Mouse (Mus musculus): ENCODE measurements around the gene Mrpl52. TPM values are rescaled to one million over a fixed set of nuclear protein-coding genes. Genes with fewer than 3 reads are reported as not detected.

Mrpl52 gene
- total and polyA plus RNA-seq, 3 experiments, result 162 to 3,081 (median 202) TPM

DNA sequence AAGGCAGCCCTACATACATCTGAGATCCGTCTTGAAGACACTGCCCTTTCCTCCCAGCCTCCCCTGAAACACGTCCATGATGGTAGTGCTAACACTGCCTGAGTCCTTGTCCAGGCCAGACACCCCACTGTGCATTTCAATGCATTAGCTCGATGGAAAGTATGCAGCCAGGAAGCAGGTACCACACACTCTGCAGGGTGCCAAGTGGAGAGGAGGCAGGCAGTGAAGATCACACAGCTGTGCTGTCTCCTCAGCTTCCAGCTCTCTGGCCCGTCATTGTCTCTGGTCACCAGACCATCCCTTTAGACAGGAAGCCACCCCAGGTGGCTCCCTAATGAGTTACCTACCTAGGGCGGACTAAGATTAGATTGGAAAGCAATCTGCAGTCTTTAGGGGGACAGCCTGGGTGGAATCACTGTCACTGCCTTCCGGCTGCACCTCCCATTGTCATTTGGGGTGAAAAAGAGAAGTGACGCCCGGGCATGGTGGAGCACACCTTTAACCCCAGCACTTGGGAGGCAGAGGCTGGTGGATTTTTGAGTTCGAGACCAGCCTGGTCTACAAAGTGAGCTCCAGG, 14.6 kb upstream of the Mrpl52 start:
- DNase-seq, result no peak

DNA sequence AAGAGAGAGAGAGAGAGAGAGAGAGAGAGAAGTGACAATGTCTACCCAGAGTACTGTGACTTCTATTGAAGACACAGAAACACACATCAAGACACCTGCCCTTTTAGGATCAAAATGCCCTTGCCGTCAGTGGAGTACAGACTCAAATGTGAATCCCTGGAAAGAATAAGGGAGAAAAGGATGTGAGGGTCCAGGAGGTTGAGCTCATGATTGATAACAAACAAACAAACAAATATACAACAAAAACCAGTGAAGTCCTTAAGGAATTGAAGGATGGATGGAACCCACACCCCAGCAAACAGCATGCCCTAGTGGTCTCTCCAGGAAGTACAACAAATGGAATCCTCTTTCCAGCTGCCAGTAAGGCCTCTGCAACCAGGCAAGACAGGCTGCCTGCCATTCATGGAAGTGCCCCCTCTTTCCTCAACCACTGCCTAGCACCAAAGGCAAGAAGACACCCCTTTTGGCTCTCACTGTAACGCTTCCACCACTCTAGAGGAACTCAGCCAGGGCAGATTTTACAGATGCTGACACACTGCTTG, 14.0 kb upstream of the Mrpl52 start:
- peak; percentile 65 for DNase-seq

DNA sequence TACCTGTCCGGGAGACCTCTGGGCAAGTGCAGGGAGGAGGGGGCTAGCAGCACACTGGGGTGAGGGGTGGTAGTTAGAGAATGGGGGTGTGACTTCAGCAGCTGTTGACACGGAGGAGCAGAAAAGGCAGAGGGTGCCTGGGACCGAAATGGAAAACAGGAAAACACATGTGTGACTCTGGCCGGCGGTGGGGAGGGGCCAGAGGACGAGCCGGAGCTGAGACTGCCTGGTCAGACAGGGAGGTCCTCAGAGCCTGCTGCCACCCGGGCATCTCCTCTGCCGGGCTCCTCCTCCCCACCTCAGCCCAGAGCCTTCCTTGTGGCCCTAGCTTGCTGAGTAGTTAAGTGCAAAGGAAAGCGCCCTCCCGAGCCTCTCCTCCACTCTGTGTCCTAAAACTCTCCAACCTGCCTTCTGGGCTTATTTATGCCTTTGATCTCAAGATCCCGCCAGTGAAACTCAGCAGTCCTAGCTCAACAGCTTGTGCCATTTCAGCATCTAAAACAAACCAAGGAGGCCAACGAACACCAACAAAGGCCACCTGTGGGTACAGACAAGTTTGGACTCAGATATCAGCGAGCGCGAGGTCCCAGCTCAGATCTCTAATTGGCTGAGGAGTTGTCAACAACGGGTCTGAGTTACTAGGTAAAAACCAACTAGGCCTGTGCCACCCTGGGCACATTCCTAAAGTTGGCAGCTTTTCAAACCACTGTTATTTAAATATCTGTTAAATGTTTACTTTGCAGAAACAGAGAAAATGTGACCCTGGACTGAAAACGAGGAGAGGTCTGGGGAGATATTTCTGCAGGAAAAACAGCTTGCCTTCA, 12.6 kb upstream of the Mrpl52 start:
- no peak for DNase-seq

DNA sequence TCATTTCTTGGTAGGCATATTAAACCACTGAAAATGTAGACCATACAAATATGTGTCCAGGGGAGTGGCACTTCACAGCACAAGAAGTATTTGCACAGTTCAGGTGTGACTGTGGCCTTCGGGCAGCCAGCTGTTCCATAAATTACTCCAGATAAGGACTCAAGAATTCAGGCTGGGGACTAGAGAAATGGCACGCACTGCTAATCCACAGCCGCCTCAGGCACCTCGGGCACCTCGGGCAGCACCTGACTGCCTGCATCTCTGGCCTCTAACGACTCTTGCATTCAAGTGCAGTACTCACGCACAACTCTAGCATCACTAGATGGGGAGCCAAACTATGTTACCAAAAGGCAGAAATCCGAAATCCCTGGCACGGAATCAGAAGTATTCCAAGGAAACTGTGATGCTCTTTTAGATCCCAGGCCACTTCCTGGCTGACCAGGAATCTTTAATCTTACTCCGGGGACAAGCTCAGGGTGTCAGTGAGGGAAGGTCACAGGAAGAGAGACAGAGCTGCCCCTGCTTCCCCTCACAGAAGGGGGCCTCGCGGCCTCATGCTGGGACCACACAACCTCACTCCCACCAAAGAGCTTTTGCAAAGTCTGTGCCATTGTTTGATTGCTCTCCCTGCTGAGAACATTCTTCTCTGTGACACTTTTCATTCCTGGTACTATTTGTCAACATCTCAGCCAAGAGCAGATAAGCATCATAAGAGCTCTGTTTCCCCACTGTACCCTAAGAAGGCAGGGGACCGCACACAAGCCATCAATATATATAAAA, 11.3 kb upstream of the Mrpl52 start:
- no peak for DNase-seq

DNA sequence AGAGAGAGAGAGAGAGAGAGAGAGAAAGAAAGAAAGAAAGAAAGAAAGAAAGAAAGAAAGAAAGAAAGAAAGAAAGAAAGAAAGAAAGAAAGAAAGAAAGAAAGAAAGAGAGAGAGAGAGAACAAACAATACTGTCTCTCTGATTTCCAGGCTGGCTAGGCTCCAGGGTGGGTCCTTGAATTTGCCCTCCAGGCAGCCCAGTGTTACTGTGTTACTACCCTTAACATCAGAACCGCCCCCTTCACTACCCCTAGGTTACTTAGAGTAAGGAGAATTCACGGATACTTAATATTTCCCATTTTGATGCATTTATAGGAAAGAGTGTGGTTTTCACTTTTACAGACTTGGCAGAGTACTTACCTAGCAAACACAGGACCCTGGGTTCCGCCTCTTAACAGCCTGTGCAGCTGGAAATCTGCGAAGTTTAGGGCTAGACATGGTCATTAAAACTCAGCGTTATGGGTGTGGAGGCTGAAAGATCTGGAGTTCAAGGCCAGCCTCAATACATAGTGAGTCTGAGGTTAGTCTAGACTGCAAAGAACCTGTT, 10.4 kb upstream of the Mrpl52 start:
- no peak for DNase-seq

DNA sequence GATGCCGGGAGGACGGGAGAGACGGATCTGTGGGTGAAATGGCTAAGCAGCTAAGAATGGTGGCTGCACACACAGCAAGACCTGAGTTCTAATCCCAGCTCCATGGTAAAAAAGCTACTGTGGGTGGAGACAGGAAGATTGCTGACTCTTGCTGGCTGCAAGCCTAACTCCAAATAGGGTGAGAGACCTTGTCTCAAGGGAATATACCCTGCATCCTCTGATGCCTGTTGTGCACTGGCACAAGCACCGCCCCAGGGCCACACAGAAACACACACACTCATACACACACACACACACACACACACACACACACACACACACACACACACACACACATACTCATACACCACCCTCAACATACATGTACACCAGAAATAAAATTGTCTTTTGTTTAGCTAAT, 9.9 kb upstream of the Mrpl52 start:
- DNase-seq, result no peak

DNA sequence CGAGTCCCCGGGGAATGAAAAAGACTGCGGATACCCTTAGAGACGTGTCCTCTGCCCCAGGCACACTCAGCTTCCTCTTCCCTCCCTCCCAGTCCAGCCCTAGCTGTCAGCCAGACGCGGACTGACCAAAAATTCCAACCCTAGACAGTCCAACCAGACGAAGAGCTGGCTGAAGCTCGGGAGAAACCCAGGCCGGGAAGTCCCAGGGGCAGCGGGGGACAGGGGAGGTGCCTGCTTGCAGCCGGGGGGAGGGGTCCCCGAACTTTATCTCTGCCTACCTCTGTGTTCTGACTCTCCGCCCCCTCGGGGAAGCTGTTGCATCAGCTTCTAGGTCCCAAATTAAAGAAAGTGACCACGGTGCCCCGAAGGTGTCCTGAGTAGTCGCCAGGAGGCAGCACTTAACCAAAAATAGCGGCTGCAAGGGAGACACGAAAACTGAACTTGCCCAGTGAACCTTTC, 9.1 kb upstream of the Mrpl52 start, which contains the start of gene Slc7a7:
Slc7a7 (minus strand) TSS at position 158 of the 459 bp plus-strand sequence.
- DNase-seq, result no peak

DNA sequence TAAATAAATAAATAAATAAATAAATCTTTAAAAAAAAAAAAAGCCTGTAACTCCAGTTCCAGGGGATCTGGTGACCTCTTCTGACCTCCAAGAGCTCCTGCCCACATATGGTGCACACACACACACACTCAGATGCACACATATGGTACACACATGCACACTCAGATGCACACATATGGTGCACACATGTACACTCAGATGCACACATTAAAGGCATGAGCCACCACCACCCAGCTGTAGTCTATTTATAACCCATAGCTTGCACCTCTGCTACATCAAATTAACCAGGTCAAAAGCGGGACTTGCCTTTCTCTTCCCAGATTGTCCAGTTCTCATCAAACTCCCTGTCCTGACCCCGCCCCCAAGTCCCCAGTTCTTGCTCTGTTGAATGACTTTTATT, 5.7 kb upstream of the Mrpl52 start:
- DNase-seq, result peak; percentile 15

DNA sequence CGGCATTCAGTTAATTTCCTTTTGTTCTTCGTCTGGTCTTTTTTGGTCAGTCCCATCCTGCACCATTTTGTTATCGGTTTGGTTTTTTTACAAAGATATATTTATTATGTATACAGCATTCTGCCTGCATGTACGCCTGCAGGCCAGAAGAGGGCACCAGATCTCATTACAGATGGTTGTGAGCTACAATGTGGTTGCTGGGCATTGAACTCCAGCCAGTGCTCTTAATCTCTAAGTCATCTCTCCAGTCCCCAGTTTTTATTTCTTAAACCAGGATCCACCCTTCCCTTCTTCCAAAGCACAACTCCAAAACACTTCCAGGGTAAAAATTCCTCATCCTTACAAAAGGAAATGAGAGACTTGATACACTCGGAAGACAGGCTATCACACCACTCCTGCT, 3.3 kb upstream of the Mrpl52 start:
- DNase-seq, result peak; percentile 32

DNA sequence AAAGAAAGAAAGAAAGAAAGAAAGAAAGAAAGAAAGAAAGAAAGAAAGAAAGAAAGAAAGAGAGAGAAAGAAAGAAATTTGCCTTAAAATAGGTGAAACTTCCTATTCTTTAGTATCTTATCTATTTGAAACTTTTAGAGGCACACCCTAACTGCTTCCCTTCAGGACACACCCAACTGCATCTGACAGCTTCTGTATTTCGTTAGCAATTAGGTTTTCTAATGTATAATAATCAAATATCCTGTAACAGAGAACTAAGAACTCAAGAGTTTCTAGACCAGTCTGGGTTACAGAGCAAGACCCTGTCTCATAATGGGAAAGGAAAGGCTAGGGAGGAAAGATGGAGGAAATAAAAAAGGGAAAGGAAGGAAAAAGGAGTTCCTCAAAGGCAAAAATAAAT, 2.1 kb upstream of the Mrpl52 start:
- DNase-seq, result no peak

DNA sequence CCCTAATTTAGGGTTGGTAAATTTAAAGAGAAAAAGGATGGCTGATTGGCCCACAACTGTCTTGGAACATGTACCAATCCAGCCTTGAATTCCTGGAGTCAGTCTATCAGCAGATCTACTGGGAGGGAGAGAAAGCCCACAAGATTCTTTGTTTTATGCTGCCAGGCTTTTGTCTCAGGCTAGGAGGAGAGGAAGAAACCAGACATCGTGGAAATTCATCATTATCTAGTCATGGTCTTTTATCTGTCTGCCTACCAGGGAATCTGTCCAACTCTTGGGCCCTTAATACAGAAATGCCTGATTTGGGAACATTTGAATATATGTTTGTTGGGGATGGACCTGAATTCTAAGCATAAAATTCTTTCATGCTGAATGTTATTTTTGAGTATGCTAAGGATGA, 1.2 kb upstream of the Mrpl52 start:
- DNase-seq, result peak; percentile 0

DNA sequence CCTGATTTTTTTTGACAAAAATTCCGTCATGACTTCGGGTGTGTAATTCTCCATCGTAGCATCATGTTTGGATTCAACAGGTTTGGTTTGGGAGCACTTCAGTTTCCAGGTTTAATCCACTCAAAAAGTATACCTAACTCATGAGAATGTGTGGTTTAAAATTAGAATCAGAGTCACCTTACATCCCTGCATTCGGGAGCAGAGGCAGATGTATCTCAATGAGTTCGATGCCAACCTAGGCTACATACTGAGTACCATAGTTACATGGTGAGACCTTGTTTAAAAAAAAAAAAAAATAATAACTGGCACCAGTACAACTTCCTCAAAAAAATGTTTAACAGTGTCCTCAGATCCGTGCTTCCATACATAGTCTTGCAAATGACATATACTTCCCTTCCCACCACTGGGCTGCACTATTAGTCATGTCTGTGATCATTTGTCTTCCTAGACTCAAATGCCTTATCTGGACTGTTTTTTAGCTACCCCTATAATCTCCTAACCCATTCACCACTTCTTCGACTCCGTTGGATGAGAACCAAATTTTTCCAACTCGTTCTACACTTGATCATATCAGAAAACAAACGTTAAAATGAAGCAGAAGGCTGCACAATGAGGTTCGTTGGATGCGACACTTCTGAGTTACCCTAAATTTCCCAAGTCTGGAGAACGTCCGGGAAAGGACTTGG, 563 bp upstream of the Mrpl52 start:
- DNase-seq, result no peak

DNA sequence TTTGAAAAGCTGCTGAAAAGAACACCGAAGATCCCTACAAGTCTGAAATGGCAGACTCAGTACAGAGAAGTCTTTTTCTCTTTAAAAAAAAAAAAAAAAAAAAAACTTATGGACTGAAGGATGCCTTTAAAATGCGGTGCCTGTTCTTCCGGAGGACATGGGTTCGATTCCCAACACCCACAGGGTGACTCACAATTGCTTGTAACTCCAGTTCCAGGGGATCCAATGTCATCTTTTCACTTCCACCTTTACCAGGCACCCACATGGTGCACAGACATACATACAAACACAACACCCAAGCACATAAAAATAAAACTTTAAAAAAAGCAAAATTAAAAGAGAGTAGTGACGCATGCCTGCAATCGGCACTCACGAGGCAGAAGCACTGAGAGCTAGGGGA, 987 bp downstream of the Mrpl52 start:
- no peak for DNase-seq

DNA sequence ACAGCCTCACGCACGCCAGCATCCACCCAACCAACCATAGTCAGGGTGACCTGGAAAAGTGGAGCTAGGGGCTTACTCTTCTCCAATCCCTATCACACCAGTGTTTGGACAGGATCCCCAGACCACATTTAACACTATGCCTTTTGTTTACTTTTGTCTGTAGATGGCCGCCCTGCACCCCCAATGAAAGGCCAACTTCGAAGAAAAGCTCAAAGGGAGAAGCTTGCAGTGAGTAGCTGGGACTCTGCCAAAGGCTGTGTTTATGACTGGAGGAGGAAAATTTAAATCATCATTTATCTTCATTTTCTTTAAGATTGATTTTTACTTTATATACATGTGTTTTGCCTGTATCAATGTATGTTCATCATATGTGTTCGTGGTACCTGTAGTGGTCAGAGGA, 1.7 kb downstream of the Mrpl52 start:
- no peak for DNase-seq

DNA sequence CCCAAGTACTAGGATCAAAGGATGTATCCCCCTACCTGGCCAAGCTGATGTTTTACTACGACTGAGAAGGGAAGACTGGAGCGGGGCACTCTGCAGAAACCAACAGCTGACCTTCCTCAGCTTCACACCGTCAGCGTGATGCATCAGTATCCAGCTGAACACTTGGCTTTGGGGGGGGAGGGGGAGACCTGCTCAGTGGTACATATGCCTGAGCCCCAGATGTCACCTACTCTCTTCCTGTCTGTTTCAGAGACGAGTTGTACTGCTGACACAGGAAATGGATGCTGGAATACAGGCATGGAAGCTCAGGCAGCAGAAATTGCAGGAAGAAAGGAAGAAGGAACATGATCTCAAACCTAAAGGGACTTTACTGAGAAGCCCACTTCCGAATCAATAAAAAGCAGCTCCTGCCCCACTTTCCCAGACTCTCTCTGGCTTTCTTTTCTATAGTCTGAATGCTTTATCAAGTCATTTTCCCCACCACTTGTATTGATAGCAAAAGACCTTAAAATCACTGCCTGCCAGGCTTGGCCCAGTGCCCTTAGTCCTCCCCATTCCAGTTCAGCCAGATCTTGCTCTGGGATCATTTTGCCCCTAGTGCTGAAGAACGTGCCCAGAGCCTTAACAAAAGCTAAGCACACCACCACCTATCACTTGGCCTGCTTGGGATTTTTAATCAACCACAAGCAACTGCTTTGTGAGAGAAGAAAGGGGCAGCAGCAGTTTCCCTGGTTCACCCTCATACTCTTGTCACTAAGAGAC, 2.8 kb downstream of the Mrpl52 start:
- DNase-seq, result no peak

DNA sequence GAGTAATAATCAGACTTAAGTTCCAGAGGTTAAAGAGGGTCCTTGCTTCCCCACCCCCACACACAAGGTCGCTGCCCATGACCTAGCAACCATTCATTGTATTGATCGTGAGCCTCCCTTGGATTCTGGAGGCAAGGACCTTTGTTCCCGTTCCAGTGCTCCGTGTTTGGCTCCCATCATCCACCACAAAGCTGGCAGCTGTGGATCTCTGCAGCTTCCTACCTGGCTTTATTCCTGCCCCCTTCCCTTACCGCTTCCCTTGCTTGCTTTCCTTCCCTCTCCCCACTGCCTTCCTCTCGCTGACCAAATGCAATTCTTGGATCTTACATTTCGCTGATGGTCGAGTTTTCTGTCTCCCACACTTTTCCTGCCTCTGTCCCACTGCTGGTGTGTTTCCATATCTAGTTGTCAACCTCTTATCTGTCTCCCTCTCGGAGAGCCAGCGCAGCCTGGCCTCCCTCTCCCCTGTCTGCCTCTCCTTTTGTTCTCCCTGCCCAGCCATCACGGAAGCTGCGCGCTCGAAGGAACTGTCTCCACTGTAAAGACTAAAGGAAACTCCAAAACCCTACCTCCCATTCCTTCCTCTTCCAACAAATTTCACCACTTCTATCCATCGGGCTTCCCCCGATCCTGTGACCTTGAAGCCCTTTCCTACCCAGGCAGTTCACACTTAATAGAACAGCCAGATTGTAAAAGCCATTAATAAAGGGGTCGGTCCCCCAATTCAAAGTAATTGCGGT, 3.9 kb downstream of the Mrpl52 start:
- DNase-seq, result peak; percentile 46

DNA sequence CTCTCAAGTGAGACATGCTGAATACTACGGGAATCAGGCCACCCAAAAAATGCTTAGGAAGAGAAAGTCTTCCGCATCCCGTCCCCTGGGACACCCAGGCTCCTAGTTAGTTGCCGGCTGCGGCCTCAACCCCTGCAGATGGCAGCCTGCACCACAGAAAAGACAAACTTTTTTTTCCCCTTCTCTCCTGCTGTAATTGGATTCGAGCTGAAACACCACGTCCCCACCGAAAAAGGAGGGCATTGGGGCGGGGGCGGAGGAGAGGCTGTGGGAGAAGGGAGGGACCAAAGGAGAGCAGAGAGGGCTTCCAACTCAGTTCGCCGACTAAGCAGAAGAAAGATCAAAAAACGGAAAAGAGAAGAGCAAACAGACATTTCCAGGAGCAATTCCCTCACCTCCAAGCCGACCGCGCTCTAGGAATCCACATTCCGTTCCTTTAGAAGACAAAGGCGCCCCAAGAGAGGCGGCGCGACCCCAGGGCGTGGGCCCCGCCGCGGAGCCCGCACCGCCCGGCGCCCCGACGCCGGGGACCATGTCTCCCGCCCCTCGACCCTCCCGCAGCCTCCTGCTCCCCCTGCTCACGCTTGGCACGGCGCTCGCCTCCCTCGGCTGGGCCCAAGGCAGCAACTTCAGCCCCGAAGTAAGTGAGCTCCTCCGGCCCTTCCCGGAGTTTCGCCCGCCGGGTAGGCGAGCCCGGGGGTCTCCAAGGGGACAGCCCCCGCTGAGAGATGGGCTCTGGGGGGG, 4.8 kb downstream of the Mrpl52 start, which contains the start of gene Mmp14:
Mmp14 (plus strand) TSS at position 279 of the 744 bp plus-strand sequence.
- DNase-seq, result peak; percentile 85

DNA sequence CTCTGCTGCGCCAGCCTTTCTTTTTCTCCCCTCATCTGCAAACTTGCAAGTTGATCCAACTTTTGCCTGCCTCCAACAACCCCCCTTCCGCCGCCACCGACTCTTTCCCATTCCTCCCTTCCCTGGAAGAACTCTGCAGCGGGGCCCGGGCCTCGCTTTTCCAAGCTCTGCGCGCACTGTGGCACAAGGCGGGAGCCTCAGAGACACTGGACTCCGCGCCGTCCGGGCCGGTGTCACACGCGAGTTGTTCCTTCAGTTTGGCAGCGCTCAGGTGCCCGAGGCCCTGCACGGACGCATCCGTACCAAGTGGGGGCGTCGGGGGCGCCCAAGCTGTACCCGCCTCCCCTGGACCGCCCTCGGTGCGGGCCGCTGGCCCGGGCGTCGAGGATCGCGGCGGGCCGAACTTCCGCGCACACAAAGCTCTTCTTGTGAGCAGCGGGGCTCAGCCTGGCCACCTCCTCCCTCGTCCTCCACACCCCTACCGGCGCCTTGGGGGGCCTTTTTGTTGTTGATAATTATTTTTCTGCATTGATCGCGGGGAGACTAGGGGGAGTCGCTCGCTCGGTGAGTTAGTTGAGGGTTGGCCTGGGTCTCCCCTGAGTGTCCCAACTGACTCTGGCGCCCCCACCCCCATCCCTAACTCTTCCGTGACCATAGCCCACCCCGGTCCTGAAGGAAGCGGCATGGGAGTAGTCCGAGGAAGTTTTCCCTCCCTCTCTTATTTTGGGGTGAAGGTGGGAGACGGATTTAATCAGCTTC, 5.5 kb downstream of the Mrpl52 start:
- peak; percentile 75 for DNase-seq

Measured in adrenal gland, adult 2 months (tissue).